Mouse (Mus musculus) T-helper 17 cell (primary cell): Measurements from ENCODE around the gene Gm10644.

Source experiments
- in situ Hi-C, 2 experiments: fragments of 300-600 bp; cut with MboI, MseI; formaldehyde crosslinking; loops; 1 replicate in 1 of 2; 2 replicates in 1 of 2; pipeline ENCODE4 v1.15.1; 2025; ENCODE audit warnings: high pct_unique_total_duplicates in 2 of 2

Gm10644 gene

DNA sequence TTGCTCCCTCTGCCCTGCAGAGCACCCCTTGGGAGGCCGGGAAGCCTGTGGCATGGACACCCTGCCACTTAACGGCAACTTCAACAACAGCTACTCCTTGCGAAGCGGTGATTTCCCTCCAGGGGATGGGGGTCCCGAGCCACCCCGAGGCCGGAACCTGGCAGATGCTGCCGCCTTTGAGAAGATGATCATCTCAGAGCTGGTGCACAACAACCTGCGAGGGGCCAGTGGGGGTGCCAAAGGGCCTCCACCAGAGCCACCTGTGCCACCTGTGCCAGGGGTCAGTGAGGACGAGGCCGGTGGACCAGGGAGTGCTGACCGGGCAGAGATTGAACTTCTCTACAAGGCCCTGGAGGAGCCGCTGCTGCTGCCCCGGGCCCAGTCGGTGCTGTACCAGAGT lies 16.7 kb downstream of the Gm10644 start:
- in situ Hi-C loops: loop anchor here in 1 of 2 experiments (10.0 kb wide), 1 partner anchor 954 kb away; no protein-coding TSS in a partner anchor

DNA sequence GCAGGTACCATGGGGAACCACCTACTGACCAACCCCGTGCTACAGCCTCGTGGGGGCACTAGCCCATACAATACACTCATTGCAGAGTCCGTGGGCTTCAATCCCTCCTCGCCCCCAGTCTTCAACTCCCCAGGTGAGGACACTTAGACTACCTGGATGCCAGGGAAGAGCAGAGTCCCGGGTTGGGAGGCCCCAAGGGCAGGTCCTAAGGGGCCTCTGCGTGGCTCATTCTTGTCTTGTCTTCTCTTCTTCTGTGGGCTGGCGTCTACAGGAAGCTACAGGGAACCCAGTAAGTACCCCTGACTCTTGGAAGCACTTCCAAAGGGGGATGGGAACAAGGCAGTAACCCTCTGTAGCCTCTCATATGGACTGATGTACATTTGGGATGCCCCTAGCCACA lies 17.4 kb downstream of the Gm10644 start:
- in situ Hi-C loops: loop anchor here in 1 of 2 experiments (10.0 kb wide), 1 partner anchor 953 kb away; no protein-coding TSS in a partner anchor

DNA sequence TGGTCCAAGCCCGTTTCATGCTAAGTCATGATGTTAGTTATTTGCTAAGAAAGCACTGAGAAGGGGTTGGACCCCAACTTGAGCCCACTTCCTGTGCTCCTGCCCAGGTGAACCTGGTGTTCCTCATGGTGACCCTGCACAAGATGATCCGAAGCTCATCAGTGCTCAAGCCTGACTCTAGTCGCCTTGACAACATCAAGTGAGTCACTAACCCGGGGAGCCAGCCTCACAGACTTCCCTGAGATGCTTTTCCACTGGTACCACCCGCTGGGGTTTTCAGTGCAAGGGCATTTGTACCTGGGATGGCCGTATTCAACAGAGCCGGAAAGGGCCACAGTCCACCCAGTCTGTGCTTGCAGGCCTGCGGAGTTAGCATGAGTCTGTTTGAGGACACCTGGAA lies 19.6 kb downstream of the Gm10644 start:
- in situ Hi-C loops: loop anchor here in 1 of 2 experiments (10.0 kb wide), 1 partner anchor 951 kb away; no protein-coding TSS in a partner anchor

DNA sequence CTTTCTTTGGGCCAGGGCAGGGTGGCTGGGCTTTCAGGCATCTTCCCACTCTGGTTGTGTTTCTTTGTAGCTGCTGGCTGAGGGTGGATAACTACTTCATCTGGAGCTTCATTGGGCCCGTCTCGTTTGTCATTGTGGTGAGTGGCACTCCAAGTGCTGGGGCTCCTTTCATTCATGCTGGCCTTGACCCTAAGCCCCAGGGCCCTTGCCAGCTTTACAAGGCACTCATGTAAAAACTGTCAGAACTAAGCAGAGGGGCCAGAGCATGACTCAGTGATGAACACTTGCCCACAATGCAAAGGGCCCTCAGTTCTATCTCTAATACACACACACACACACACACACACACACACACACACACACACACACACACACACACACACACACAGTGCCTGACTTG lies 20.0 kb downstream of the Gm10644 start:
- in situ Hi-C loops: loop anchor here in 1 of 2 experiments (10.0 kb wide), 1 partner anchor 950 kb away; no protein-coding TSS in a partner anchor

DNA sequence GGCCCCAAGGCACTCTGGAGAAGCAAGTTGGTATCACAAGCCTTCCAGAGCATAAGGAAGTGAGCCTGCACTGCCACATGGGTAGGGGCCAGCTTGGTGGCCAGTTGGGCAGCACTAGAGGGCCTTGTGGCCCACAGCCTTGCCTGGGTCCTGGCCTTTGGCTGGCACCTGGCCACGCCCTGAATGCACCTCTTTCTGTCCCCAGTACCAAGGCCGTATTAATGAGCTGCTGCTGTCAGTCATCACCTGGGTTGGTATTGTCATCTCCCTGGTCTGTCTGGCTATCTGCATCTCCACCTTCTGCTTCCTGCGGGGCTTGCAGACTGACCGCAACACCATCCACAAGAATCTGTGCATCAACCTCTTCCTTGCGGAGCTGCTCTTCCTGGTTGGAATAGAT lies 20.8 kb downstream of the Gm10644 start:
- in situ Hi-C loops: loop anchor here in 1 of 2 experiments (10.0 kb wide), 1 partner anchor 949 kb away; no protein-coding TSS in a partner anchor

DNA sequence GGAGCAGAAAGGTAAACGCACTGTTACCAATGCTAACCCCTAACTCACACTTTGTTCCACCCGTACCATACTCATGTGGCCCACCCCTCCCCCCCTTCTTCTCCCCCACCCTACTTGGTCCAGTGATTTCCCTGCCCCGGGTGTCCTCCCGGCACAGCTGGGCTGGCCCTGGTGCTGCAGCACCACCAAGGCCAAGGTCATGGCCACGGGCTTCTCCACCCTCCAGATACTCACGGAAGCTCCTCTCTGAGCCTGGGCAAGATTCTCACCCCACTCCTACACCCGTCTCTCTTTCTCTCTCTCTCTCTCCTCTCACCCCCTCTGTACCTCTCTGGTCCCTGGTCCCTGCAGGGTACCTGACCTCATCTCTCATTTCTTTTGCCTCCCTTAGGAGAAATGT lies 28.7 kb downstream of the Gm10644 start:
- in situ Hi-C loops: no loop called here

DNA sequence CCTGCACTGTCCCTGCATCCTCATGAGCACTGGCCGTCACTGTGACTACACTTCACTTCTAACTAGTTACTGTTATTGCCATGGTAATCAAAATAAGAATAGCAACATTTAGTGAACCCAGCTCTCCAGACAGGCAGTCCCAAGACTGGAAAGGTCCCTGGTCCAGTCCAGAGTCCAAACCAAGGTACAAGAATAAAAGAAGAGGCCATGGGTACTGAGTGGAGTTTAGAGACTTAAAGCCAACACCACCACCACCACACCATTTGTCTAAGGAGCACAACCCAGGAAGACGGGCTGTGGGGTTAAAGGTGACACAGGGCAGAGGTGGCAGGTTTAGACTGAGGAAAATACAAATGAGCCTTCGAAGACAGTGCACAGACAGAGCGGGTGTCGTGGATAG lies 30.4 kb downstream of the Gm10644 start:
- in situ Hi-C loops: no loop called here

DNA sequence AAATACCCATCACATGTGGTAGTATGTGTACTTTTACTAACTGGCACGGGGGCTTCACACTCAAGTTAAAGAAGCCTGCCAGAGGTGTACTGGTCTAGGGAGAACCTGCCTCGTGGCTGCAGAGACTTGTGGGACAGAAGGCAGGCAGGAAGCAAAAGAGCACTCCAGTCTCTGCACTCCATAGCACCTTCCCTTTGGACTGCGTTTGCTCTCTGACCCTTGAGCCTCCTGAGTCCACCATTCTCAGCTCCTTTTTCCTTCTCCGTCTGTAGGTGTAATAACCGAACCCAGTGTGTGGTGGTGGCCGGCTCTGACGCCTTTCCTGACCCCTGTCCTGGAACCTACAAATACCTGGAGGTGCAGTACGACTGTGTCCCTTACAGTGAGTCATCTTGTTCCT lies 32.3 kb downstream of the Gm10644 start:
- in situ Hi-C loops: no loop called here

DNA sequence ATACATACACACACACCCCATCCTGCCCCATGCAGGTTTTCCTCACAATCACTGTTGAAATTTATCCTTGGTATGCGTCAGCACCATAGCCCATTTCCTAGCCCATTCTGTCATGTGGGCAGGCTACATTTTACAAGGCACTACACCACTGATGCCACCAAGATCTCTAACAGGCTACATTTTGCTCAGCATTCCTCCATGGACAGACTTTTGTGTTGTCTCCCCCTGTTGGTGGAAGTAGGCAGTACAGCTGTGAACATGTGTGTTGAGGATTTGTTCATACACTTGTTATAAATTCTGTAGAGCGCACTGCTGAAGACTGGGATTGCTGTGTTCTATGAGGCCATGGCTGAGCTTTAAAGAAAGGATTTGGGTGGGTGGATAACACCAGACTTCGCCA lies 33.4 kb downstream of the Gm10644 start:
- in situ Hi-C loops: no loop called here

DNA sequence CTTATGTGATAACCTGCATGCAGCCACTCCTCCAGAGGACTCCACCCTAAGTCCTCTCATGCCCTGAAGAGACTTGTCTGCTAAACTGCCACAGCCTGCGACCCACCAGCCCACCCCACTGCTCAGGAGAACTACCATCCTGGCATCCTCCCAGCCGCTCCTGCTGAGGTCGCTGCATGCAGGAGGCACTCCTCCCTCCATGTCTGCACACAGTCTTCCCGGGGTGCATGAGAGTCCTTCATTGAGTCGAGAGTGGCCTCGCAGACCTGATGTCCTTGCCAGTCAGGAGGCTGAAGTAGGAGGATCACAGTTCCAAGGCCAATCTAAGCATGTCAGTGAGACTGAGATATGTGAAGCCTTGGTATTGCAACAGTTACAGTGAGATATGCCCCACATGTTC lies 37.4 kb downstream of the Gm10644 start:
- in situ Hi-C loops: no loop called here

DNA sequence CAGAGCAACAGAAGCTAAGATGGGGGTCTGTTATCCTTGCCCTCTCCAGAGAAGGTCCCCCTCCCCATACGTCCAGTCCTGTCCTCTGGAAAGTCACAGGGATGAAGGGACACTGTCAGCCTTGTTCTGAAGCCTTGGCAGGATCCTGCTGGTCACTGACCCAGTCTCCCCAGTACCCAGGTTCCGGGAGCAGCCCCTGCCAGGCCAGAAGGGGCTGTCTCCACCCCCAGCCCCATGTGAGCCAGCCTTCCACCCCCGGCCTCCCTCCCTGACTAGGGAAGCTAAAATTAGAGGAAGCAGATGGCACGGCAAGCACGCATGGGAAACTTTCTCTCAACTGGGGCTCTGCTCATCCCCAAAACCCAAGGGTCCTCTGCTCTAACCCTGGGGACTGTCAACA lies 39.0 kb downstream of the Gm10644 start:
- in situ Hi-C loops: no loop called here

DNA sequence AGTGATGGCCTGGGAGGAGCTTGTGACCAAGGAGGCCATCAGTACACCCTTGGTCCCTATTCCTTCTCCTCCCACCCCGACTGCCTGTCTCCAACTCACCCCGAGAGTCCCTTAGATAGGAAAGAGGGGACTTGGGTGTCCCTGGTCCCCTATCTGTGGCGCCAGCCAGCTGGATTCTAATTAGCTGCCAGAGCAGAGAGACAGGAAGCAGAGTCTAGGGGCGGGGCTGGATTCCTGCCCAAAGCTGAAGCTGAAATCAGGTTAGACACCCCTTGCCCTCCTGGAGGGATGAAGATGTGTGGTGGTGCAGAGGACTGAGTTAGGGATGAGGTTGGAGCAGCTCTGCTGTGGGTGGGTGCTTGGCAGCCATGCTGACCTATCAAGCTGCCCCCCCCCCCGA lies 40.1 kb downstream of the Gm10644 start:
- in situ Hi-C loops: no loop called here

DNA sequence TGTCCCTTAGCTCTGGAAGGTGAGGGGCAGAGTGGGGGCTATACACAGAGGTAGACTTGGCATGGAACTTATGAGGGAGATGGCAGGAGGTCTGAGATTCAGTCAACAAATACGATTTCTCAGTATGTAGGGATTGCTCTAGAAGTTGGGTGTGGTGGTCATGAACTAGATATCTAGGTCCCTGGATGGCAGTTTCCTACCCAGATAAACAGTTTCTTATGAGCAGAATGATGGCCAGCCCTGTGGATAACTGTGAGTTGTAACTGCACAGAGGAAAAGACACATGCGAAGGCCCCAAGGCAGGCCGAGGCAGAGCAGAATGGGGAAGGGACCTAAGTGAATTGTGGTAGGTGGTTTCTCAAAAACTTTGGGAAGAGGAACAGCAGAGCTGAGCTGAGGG lies 40.8 kb downstream of the Gm10644 start:
- in situ Hi-C loops: no loop called here

DNA sequence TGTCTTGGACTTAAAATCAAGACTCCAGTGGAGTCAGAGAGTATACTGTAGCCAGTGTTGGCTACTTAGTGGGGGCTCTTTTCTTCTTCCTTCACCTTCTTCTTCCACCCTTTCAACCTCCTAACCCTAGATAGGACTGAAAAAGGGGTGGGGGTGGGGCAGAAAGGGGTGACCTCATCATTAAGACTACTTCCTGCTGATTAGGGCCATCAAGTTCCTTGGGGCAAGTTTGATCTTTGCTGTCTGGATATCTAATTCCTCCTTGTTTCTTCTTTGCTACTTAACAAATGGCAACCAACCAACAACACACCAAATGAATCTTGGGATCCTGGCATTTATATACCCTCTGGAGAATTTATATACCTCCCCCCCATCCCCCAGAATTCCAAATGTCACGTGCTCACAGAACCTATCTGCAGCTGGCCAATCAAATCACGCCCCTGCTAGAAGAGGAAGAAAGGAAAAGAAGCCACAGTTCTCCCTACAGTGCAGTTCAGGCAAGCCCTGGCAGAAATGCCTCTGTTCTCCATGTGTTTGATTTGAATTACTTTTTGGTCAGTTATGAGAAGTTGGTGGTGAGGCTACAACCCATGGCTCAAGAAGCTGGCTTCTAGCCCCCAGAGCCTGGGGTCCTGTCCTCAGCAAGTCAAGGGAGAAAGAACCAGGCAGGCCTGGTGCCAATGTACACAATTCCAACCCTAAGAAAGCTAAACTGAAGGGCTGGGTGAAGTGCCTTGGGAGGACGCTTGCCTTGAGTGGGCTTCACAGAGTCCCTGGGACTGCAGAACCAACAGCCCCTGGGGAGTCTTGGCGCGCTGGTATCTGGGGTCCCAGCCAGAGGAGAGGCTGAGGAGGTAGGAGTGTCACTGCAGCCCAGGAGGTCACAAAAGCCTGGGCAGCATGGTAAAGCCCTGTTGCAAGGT lies 42.9 kb downstream of the Gm10644 start:
- in situ Hi-C loops: no loop called here

DNA sequence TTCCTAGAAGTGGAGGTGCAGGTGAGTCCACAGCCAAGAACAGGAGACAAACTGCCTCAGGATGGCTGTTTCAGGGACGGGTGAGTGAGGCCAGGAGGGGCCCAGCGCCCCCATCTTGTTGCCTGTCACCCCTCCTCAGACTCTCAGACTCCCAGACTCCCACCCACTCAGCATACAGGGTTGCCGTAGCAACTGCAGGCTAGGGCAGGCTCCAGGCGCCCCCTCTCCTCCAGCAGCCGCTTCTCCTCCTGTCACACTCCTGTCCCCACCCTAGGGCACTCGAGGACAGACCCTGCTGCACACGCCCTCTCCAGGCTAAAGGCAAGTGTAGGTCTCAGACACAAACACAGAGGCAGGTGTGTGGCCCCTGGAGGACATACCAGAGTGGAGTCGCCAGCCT lies 45.7 kb downstream of the Gm10644 start:
- in situ Hi-C loops: no loop called here

DNA sequence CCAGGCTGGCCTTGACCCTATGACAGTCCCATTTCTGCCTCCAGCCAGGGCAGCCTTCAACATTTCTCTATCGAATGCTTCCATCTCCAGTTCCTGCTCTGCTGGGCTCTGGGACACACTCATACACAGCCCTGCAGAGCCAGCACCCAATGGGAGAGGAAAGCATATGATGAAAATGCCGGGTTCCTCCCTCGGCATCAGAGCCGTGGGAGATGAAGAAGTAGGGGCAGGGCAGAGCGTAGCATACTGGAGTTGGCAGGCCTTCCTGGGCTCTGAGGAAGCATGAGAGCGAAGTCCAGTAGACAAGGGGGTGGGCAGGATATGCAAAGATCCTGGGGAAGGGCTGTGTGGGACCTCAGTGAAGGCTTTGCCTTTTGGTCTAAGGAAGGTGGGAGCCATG lies 46.4 kb downstream of the Gm10644 start:
- in situ Hi-C loops: no loop called here

DNA sequence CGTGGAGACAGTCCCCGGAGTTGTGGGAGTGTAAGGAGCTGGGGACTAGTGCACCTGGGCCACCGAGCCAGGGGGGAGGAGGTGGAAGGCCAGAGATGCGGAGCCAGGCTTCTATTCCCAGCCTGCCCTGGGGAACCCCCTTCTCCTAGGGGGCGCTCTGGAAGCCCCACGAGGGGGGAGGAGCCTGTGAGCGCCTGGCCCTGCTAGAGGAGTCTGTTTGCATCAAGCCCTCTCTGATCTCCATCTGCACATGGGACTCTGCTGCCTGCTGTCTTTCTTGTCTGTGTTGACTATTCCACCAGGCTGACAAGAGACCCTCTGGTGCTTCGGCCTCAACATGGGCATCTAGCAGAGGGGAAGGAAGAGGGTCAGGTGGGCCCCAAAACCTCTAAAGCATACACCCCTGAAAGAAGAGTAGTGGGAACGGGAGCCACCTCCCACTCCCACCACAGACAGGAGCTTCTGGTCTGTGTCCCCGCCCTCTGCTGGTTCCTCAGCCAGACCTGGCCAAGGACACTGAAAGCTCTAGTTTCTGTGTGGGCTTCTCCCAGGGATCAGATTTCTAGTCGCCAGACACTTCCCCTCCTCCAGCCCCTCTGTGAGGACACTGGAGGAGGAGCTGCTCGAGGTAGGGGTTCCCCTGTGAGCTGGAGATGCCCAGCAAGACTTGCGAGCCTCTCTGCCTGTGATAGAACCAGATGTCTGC lies 51.9 kb downstream of the Gm10644 start:
- in situ Hi-C loops: no loop called here

DNA sequence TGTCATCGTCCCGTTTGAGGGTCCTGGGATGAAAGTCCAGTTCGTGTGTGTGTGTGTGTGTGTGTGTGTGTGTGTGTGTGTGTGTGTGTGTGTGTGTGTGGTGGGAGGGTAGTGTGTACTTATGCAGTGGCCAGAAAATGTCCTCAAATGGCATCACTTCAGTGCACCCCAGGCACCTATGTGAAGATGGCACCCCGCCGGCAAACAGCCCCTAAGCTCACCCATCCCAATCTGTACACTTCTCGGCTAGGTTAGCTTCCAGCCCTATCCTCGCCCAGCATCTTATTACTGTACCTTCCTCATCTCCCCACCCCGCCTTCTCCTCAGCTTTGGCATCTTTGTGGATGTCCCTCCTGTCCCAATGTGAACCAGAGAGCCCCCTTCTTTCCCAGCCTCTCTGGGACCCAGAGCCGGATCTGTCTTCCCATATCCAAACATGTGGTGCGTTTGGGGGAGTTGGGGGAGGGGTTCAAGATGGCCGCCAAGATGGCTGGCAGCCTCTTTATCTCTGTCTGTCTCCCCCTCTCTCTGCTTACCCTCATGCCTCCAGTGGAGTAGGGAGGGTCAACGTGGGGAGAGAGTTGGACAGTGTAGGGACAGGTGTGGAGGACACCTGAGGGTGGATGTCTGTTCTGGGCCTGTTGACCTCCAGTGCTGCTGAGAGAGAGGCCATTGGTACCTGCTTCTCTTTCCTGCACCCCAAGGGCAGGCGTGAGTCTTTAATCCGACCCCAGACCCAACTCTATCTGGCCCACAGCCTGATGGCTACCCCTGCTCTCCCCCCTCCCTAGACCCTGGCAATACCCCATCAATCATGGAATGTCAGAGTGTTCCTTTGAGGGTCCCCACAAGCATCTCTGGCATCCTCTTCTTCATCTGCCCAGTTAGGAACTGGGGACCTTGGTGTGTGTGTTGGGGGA lies 53.2 kb downstream of the Gm10644 start:
- in situ Hi-C loops: no loop called here

DNA sequence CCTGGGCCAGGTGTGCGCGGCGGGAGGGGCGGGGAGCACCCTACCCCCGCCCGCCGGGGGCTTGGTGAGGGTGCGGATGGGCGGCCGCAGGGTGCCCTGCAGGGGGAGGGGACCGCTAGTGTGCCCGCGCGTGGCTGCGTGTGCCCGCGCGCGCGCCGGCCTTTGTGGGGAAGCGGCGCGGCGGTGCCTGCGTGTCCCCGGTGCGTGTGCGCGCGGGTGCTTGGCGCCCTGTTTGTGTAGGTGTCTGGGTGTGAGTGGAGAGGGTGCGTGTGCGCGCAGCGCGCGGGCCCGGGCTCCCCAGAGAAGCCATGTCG lies 54.1 kb downstream of the Gm10644 start:
- in situ Hi-C loops: no loop called here

DNA sequence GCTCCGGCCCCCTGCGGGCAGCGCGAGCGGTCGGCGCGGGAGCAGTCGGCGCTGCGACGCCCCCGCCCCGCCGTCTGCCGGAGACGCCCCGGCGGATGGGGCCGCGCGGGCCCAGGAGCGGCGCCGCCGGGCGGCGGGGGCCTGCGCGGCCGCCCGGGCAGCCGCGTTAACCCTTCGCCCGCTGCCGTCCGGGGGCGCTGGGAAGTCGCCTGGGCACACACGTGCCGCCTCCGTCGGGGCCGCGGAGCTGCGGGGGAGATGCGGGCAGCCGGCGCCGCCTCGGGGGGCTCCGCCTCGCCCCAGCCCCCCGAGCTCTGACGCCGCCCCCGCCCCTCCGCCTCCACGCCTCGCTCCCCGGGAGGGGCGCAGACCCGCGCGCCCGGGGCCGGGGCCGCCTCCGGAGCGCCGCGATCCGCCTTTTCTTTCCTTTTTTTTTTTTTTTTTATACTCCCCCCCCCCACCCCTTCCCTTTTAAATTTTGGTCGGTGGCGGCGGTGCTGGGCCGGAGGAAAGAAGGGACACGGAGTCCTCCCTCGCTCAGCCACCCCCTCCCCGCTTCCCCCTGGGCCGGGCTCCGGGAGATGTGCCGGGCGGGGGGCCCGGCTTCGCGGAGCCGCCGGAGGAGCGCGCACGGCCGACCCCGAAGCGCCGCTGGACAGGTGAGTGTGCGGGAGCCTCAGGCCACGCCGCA lies 54.6 kb downstream of the Gm10644 start:
- in situ Hi-C loops: no loop called here
